Mouse (Mus musculus): ENCODE results near the gene Adgrd1. TPM values are rescaled to one million over a fixed set of nuclear protein-coding genes. Genes with fewer than 3 reads are reported as not detected.

Gene Adgrd1
- polyA plus RNA-seq, 1 experiment from 2014 or later: 0.06 TPM

- H3K36me3 ChIP-seq (replicated peaks; ENCODE audit: control insufficient read depth, insufficient read depth, low read depth, low read length): no peaks in the 10 kb centered on the region
- WGBS: 78% methylated on average over 6 of the region's 6 CpGs
- no peak overlapping the region for H3K4me2 ChIP-seq (ENCODE audit: low read depth, low read length)
- DNase-seq (ENCODE audit: low spot score) (no peak), ATAC-seq (replicated peaks; ENCODE audit: insufficient number of reproducible peaks, low FRiP score, low TSS enrichment, low read depth) (no peak)
- H3K9ac ChIP-seq (replicated peaks; ENCODE audit: low read length): no peak overlapping the region
- no peak overlapping the region for H3K27ac ChIP-seq (replicated peaks; ENCODE audit: low read depth, low read length)
- no peaks in the 10 kb centered on the region for H3K27me3 ChIP-seq (ENCODE audit: control insufficient read depth, insufficient read depth, low read length)
- H3K4me1 ChIP-seq (ENCODE audit: control insufficient read depth, insufficient read depth, low read length): no peaks in the 10 kb centered on the region
- H3K4me3 ChIP-seq (ENCODE audit: low read depth, low read length): no peak overlapping the region
- no peaks in the 10 kb centered on the region for H3K9me3 ChIP-seq (replicated peaks; ENCODE audit: control insufficient read depth, low read length)
These were observed 23.1 kb upstream of the Adgrd1 start for GRCm38 (mm10) chr5:129073404-129073803.

- no peak overlapping the region for H3K9ac ChIP-seq (replicated peaks; ENCODE audit: low read length)
- ATAC-seq (replicated peaks; ENCODE audit: insufficient number of reproducible peaks, low FRiP score, low TSS enrichment, low read depth) (no peak), DNase-seq (ENCODE audit: low spot score) (no peak)
- H3K27ac ChIP-seq (replicated peaks; ENCODE audit: low read depth, low read length): no peak overlapping the region
- no peak overlapping the region for H3K4me2 ChIP-seq (ENCODE audit: low read depth, low read length)
- no peaks in the 10 kb centered on the region for H3K36me3 ChIP-seq (replicated peaks; ENCODE audit: control insufficient read depth, insufficient read depth, low read depth, low read length)
- H3K27me3 ChIP-seq (ENCODE audit: control insufficient read depth, insufficient read depth, low read length): no peaks in the 10 kb centered on the region
- no peaks in the 10 kb centered on the region for H3K9me3 ChIP-seq (replicated peaks; ENCODE audit: control insufficient read depth, low read length)
- H3K4me1 ChIP-seq (ENCODE audit: control insufficient read depth, insufficient read depth, low read length): no peaks in the 10 kb centered on the region
- WGBS: 87% methylated on average over 6 of the region's 6 CpGs
- no peak overlapping the region for H3K4me3 ChIP-seq (ENCODE audit: low read depth, low read length)
These were observed 20.5 kb upstream of the Adgrd1 start for GRCm38 (mm10) chr5:129076098-129076497.

GRCm38 (mm10) chr5:129077240-129077639 is 19.3 kb upstream of the Adgrd1 start:
- 89% methylated on average over 5 of the region's 5 CpGs for WGBS
- no peak overlapping the region for H3K4me2 ChIP-seq (ENCODE audit: low read depth, low read length)
- H3K9me3 ChIP-seq (replicated peaks; ENCODE audit: control insufficient read depth, low read length): no peaks in the 10 kb centered on the region
- H3K27me3 ChIP-seq (ENCODE audit: control insufficient read depth, insufficient read depth, low read length): no peaks in the 10 kb centered on the region
- no peak overlapping the region for H3K27ac ChIP-seq (replicated peaks; ENCODE audit: low read depth, low read length)
- H3K4me1 ChIP-seq (ENCODE audit: control insufficient read depth, insufficient read depth, low read length): no peaks in the 10 kb centered on the region
- DNase-seq (ENCODE audit: low spot score): no peak
- no peaks in the 10 kb centered on the region for H3K36me3 ChIP-seq (replicated peaks; ENCODE audit: control insufficient read depth, insufficient read depth, low read depth, low read length)
- no peak overlapping the region for H3K9ac ChIP-seq (replicated peaks; ENCODE audit: low read length)
- no peak for ATAC-seq (replicated peaks; ENCODE audit: insufficient number of reproducible peaks, low FRiP score, low TSS enrichment, low read depth)
- no peak overlapping the region for H3K4me3 ChIP-seq (ENCODE audit: low read depth, low read length)

- WGBS: 86% methylated on average over 7 of the region's 7 CpGs
- DNase-seq (ENCODE audit: low spot score) (no peak), ATAC-seq (replicated peaks; ENCODE audit: insufficient number of reproducible peaks, low FRiP score, low TSS enrichment, low read depth) (no peak)
- Histone ChIP-seq H3K36me3 (replicated peaks; ENCODE audit: control insufficient read depth, insufficient read depth, low read depth, low read length) (no peaks in the 10 kb centered on the region), H3K9me3 (replicated peaks; ENCODE audit: control insufficient read depth, low read length) (no peaks in the 10 kb centered on the region), H3K27me3 (ENCODE audit: control insufficient read depth, insufficient read depth, low read length) (no peaks in the 10 kb centered on the region), H3K4me1 (ENCODE audit: control insufficient read depth, insufficient read depth, low read length) (no peaks in the 10 kb centered on the region), H3K9ac (replicated peaks; ENCODE audit: low read length) (no peak overlapping the region), H3K4me3 (ENCODE audit: low read depth, low read length) (no peak overlapping the region), H3K4me2 (ENCODE audit: low read depth, low read length) (no peak overlapping the region), H3K27ac (replicated peaks; ENCODE audit: low read depth, low read length) (no peak overlapping the region)
These were observed 15.0 kb upstream of the Adgrd1 start for GRCm38 (mm10) chr5:129081521-129081920.

GRCm38 (mm10) chr5:129085153-129085552 is 11.4 kb upstream of the Adgrd1 start:
- DNase-seq (ENCODE audit: low spot score) (no peak), ATAC-seq (replicated peaks; ENCODE audit: insufficient number of reproducible peaks, low FRiP score, low TSS enrichment, low read depth) (no peak)
- Histone ChIP-seq H3K4me3 (ENCODE audit: low read depth, low read length) (no peak overlapping the region), H3K9me3 (replicated peaks; ENCODE audit: control insufficient read depth, low read length) (no peaks in the 10 kb centered on the region), H3K4me1 (ENCODE audit: control insufficient read depth, insufficient read depth, low read length) (no peaks in the 10 kb centered on the region), H3K27me3 (ENCODE audit: control insufficient read depth, insufficient read depth, low read length) (no peaks in the 10 kb centered on the region), H3K27ac (replicated peaks; ENCODE audit: low read depth, low read length) (no peak overlapping the region), H3K9ac (replicated peaks; ENCODE audit: low read length) (no peak overlapping the region), H3K36me3 (replicated peaks; ENCODE audit: control insufficient read depth, insufficient read depth, low read depth, low read length) (no peaks in the 10 kb centered on the region), H3K4me2 (ENCODE audit: low read depth, low read length) (no peak overlapping the region)
- 90% methylated on average over 10 of the region's 10 CpGs for WGBS

- no peak overlapping the region for H3K9ac ChIP-seq (replicated peaks; ENCODE audit: low read length)
- WGBS: 69% methylated on average over 10 of the region's 10 CpGs
- H3K4me1 ChIP-seq (ENCODE audit: control insufficient read depth, insufficient read depth, low read length): no peaks in the 10 kb centered on the region
- ATAC-seq (replicated peaks; ENCODE audit: insufficient number of reproducible peaks, low FRiP score, low TSS enrichment, low read depth) (no peak), DNase-seq (ENCODE audit: low spot score) (no peak)
- H3K9me3 ChIP-seq (replicated peaks; ENCODE audit: control insufficient read depth, low read length): no peaks in the 10 kb centered on the region
- no peak overlapping the region for H3K4me3 ChIP-seq (ENCODE audit: low read depth, low read length)
- no peak overlapping the region for H3K27ac ChIP-seq (replicated peaks; ENCODE audit: low read depth, low read length)
- no peaks in the 10 kb centered on the region for H3K36me3 ChIP-seq (replicated peaks; ENCODE audit: control insufficient read depth, insufficient read depth, low read depth, low read length)
- no peak overlapping the region for H3K4me2 ChIP-seq (ENCODE audit: low read depth, low read length)
- H3K27me3 ChIP-seq (ENCODE audit: control insufficient read depth, insufficient read depth, low read length): no peaks in the 10 kb centered on the region
These were observed 4.0 kb upstream of the Adgrd1 start for GRCm38 (mm10) chr5:129092345-129093065.

- H3K27me3 ChIP-seq (ENCODE audit: control insufficient read depth, insufficient read depth, low read length): no peaks in the 10 kb centered on the region
- ATAC-seq (replicated peaks; ENCODE audit: insufficient number of reproducible peaks, low FRiP score, low TSS enrichment, low read depth): no peak
These were observed 3.4 kb upstream of the Adgrd1 start for GRCm38 (mm10) chr5:129093158-129093557.

GRCm38 (mm10) chr5:129094236-129094635 is 2.3 kb upstream of the Adgrd1 start:
- no peak overlapping the region for H3K4me2 ChIP-seq (ENCODE audit: low read depth, low read length)
- no peaks in the 10 kb centered on the region for H3K4me1 ChIP-seq (ENCODE audit: control insufficient read depth, insufficient read depth, low read length)
- no peaks in the 10 kb centered on the region for H3K36me3 ChIP-seq (replicated peaks; ENCODE audit: control insufficient read depth, insufficient read depth, low read depth, low read length)
- WGBS: 63% methylated on average over 5 of the region's 5 CpGs
- H3K9ac ChIP-seq (replicated peaks; ENCODE audit: low read length): no peak overlapping the region
- H3K4me3 ChIP-seq (ENCODE audit: low read depth, low read length): no peak overlapping the region
- DNase-seq (ENCODE audit: low spot score): no peak
- no peak overlapping the region for H3K27ac ChIP-seq (replicated peaks; ENCODE audit: low read depth, low read length)
- no peaks in the 10 kb centered on the region for H3K9me3 ChIP-seq (replicated peaks; ENCODE audit: control insufficient read depth, low read length)
- ATAC-seq (replicated peaks; ENCODE audit: insufficient number of reproducible peaks, low FRiP score, low TSS enrichment, low read depth): no peak
- H3K27me3 ChIP-seq (ENCODE audit: control insufficient read depth, insufficient read depth, low read length): no peaks in the 10 kb centered on the region

More at GRCm38 (mm10) chr5:129093158-129093557, 3.4 kb upstream of the Adgrd1 start:
- WGBS: 76% methylated on average over 4 of the region's 4 CpGs
- Histone ChIP-seq H3K36me3 (replicated peaks; ENCODE audit: control insufficient read depth, insufficient read depth, low read depth, low read length) (no peaks in the 10 kb centered on the region), H3K4me1 (ENCODE audit: control insufficient read depth, insufficient read depth, low read length) (no peaks in the 10 kb centered on the region), H3K4me2 (ENCODE audit: low read depth, low read length) (no peak overlapping the region), H3K9ac (replicated peaks; ENCODE audit: low read length) (no peak overlapping the region), H3K9me3 (replicated peaks; ENCODE audit: control insufficient read depth, low read length) (no peaks in the 10 kb centered on the region), H3K4me3 (ENCODE audit: low read depth, low read length) (no peak overlapping the region), H3K27ac (replicated peaks; ENCODE audit: low read depth, low read length) (no peak overlapping the region)
- DNase-seq (ENCODE audit: low spot score): no peak
